Mouse (Mus musculus) kidney, postnatal 0 days (tissue): ENCODE results near the gene Man2b2. TPM values are rescaled to one million over a fixed set of nuclear protein-coding genes. Genes with fewer than 3 reads are reported as not detected.
A peak's percentile ranks its signal among the peaks of the same experiment; 100 is the strongest.

Source experiments
- ATAC-seq: fragments of 200-750 bp; cut with Nextera tagmentation; replicated peaks from 2 replicates; pipeline ENCODE4 v1.8.0; 2017; ENCODE audit warnings: low read depth, moderate number of reproducible peaks, moderate TSS enrichment, moderate library complexity; ENCODE audit not compliant: low FRiP score
- DNase-seq: peaks from one replicate; pipeline ENCODE4 v3.0.0-alpha.2; 2016; ENCODE audit warnings: low spot score
- H3K27ac ChIP-seq: fragments of 300-500 bp; sonication (generic); 2 replicates; pipeline ENCODE4 v1.5.1; 2014; ENCODE audit warnings: mild to moderate bottlenecking
- H3K27me3 ChIP-seq: fragments of 300-500 bp; sonication (generic); 2 replicates; pipeline ENCODE4 v1.6.1; 2014; ENCODE audit warnings: low read length, mixed read lengths; ENCODE audit not compliant: insufficient read depth
- H3K36me3 ChIP-seq: fragments of 300-500 bp; sonication (generic); 2 replicates; pipeline ENCODE4 v1.6.1; 2014; ENCODE audit warnings: low read length, mixed read lengths; ENCODE audit not compliant: insufficient read depth
- H3K4me1 ChIP-seq: fragments of 300-500 bp; sonication (generic); replicated peaks from 2 replicates; pipeline ENCODE4 v1.6.1; 2014; ENCODE audit warnings: antibody characterized with exemption, low read length, mixed read lengths; ENCODE audit not compliant: insufficient read depth
- H3K4me2 ChIP-seq: fragments of 300-500 bp; sonication (generic); 2 replicates; pipeline ENCODE4 v1.6.1; 2014; ENCODE audit warnings: mild to moderate bottlenecking, low read length, moderate library complexity, mixed read lengths
- H3K4me3 ChIP-seq: fragments of 300-500 bp; sonication (generic); replicated peaks from 2 replicates; pipeline ENCODE4 v1.5.1; 2014; ENCODE audit warnings: low read depth, low read length
- H3K9ac ChIP-seq: fragments of 300-500 bp; sonication (generic); 2 replicates; pipeline ENCODE4 v1.6.1; 2014; ENCODE audit warnings: low read depth, low read length
- H3K9me3 ChIP-seq: fragments of 300-500 bp; sonication (generic); replicated peaks from 2 replicates; pipeline ENCODE4 v1.6.1; 2016; ENCODE audit warnings: low read length, inconsistent platforms, mixed read lengths
- CTCF ChIP-seq: IDR thresholded peaks from 2 replicates; pipeline ENCODE4 v1.5.1; 2016; ENCODE audit warnings: antibody characterized with exemption, low read depth, mild to moderate bottlenecking, moderate library complexity
- WGBS: fragments of 180-500 bp; shearing (Covaris S2); extraction: QIAGEN DNeasy Blood & Tissue Kit; methylation state at CpG from one replicate; pipeline ENCODE4 v1.1.7; 2014; 5-methylcytosine and 5-hydroxymethylcytosine counted together
- polyA plus RNA-seq: library from polyadenylated mRNA; unstranded; fragments of >200 nt; fragmentation: Nextera tagmentation; extraction: Ambion mirVana; gene quantifications from 2 replicates; pipeline ENCODE4 v1.2.1, GENCODE M21; 2015

Man2b2 gene
- 16.5 and 17.6 TPM in 2 replicates for polyA plus RNA-seq

GRCm38 (mm10) chr5:36829913-36830879 is at the start of gene Man2b2:
TSS of gene Man2b2 (minus strand) at chr5:36830653.
- Histone ChIP-seq H3K4me3 (peak within 1 kb of the TSS; percentile 45), H3K9me3 (no peaks in the 10 kb centered on the region), H3K27ac (no peak within 1 kb of the TSS), H3K36me3 (no peaks in the 10 kb centered on the region), H3K4me1 (peaks cover 4% of the 10 kb centered on the region; the same call in 1 of the 2 replicates), H3K9ac (peak within 1 kb of the TSS; percentile 61), H3K27me3 (no peaks in the 10 kb centered on the region), H3K4me2 (peak within 1 kb of the TSS; percentile 64)
- DNase-seq (peak; percentile 80), ATAC-seq (peak; percentile 89)
- peak; percentile 99 for TF ChIP-seq CTCF
- 4% methylated on average over 46 of the region's 46 CpGs for WGBS

GRCm38 (mm10) chr5:36878801-36879200 is 48.3 kb upstream of the Man2b2 start:
- H3K4me1 ChIP-seq: no peaks in the 10 kb centered on the region
- no peaks in the 10 kb centered on the region for H3K9me3 ChIP-seq
- no peaks in the 10 kb centered on the region for H3K27me3 ChIP-seq
- H3K4me3 ChIP-seq: no peak overlapping the region
- TF ChIP-seq CTCF: no peak
- 86% methylated on average over 4 of the region's 4 CpGs for WGBS
- no peak overlapping the region for H3K4me2 ChIP-seq
- DNase-seq (no peak), ATAC-seq (no peak)
- H3K9ac ChIP-seq: no peak overlapping the region
- H3K27ac ChIP-seq: no peak overlapping the region
- H3K36me3 ChIP-seq: no peaks in the 10 kb centered on the region

DNA sequence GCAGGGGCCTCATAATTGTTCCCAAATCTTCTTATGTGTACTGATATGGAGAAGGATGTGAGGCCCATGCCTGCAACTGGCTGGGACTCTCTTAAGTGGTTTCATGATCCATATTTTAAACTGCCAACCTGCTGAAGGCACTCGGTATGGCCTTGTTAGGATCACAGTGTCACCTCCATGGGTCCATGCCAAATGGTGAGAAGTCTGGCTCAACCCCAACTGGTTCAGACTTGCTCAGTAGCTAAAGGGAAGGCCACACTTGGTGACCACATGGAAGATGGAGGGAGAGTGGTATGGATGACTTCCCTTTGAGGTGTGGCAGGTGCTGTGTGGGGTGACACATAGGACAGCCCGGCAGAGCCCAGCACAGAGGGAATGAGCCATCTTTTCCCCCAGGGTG is 47.2 kb upstream of the Man2b2 start:
- Histone ChIP-seq H3K27me3 (no peaks in the 10 kb centered on the region), H3K9ac (no peak overlapping the region), H3K4me3 (no peak overlapping the region), H3K4me1 (no peaks in the 10 kb centered on the region), H3K27ac (no peak overlapping the region), H3K4me2 (no peak overlapping the region), H3K36me3 (no peaks in the 10 kb centered on the region), H3K9me3 (no peaks in the 10 kb centered on the region)
- TF ChIP-seq CTCF: no peak
- ATAC-seq (no peak), DNase-seq (no peak)
- WGBS: 78% methylated on average over 2 of the region's 2 CpGs

DNA sequence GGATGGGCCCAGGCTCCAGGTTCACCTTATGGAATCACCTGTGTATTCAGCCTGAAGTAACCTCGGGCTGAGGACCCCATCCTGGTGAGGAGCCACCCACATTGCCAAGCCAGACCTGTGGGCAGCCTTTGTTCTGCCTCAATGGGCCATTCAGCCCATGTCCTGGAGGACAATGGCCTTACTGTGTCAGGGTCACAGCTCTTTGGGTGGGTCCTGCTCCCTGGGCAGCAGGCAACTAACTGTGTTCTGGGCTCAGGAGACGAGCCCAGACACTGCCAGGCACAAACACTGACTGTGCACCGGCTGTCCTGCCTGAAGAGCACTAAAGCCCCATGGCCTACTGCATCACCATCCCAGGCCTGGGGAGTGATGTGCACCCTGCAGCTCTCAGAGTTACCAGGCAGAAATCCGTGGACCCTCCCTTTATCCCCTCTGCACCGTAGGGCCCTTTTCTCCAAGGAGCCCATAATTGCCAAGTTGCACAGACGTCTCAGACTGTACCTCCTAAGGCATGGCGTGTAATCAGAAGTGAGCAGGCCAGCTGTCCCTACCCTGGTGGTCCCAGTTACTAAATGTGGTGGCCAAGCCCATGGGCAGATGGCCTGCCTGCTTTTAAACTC is 46.4 kb upstream of the Man2b2 start:
- DNase-seq (no peak), ATAC-seq (no peak)
- H3K27ac ChIP-seq: no peak overlapping the region
- H3K4me2 ChIP-seq: no peak overlapping the region
- no peak overlapping the region for H3K9ac ChIP-seq
- H3K4me3 ChIP-seq: no peak overlapping the region
- H3K36me3 ChIP-seq: no peaks in the 10 kb centered on the region
- 0 out of 2 replicates have a peak, but pooled peaks cover under 1% of the 10 kb centered on the region for H3K27me3 ChIP-seq
- no peaks in the 10 kb centered on the region for H3K9me3 ChIP-seq
- TF ChIP-seq CTCF: no peak
- H3K4me1 ChIP-seq: no peaks in the 10 kb centered on the region
- 69% methylated on average over 7 of the region's 7 CpGs for WGBS

DNA sequence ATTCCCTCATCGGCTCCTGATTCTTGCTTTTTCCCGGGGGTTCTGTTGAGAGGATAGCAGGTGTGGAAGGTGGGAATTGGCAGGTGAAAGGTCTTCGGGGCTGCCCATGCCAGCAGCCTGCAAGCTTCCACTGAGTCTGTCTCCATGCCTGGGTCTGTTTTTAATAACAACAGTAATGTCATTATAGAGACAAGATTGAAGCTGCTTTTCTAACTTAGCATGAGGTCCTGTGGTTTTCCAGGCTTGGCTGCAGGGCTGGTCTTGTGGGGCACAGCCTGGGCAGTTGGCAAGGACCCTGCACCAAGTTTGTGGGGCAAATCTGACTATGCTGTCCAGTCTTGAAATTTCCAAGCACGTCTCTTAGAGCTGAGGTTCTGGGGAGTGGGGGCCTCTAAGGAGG is 45.5 kb upstream of the Man2b2 start:
- no peak for ATAC-seq
- H3K27ac ChIP-seq: no peak overlapping the region
- 75% methylated on average over 4 of the region's 4 CpGs for WGBS
- no peak overlapping the region for H3K9ac ChIP-seq
- no peaks in the 10 kb centered on the region for H3K4me1 ChIP-seq
- no peaks in the 10 kb centered on the region for H3K36me3 ChIP-seq
- DNase-seq: no peak
- H3K9me3 ChIP-seq: no peaks in the 10 kb centered on the region
- peaks cover 10% of the 10 kb centered on the region; the same call in 1 of the 2 replicates for H3K27me3 ChIP-seq
- no peak overlapping the region for H3K4me3 ChIP-seq
- no peak for TF ChIP-seq CTCF
- no peak overlapping the region for H3K4me2 ChIP-seq

- Histone ChIP-seq H3K4me1 (peaks cover 10% of the 10 kb centered on the region), H3K9me3 (no peaks in the 10 kb centered on the region), H3K36me3 (no peaks in the 10 kb centered on the region), H3K9ac (no peak overlapping the region), H3K27me3 (peaks cover 59% of the 10 kb centered on the region), H3K4me3 (no peak overlapping the region), H3K27ac (no peak overlapping the region), H3K4me2 (no peak overlapping the region)
- no peak for TF ChIP-seq CTCF
- no peak for ATAC-seq
- 72% methylated on average over 6 of the region's 6 CpGs for WGBS
- DNase-seq: no peak
Measured at GRCm38 (mm10) chr5:36870916-36871315, 40.5 kb upstream of the Man2b2 start.
